Mouse (Mus musculus) adrenal gland, adult 8-10 months (tissue): ENCODE results near the gene Lrrc55. TPM values are rescaled to one million over a fixed set of nuclear protein-coding genes. Genes with fewer than 3 reads are reported as not detected.

Experiments used
- DNase-seq: peaks from one replicate; pipeline ENCODE4 v3.0.0; 2022
- total RNA-seq, 4 experiments: library from RNA; stranded (reverse); gene quantifications; 2 replicates each; pipeline ENCODE4 v1.2.4; 2022

The Lrrc55 gene
- total RNA-seq, 4 experiments from 2014 or later = 14.3 to 30.9 (median 24.9) TPM

- DNase-seq = no peak
Observed at GRCm38 (mm10) chr2:85131226-85131625, 65.8 kb downstream of the Lrrc55 start.

GRCm38 (mm10) chr2:85129496-85129971, 67.5 kb downstream of the Lrrc55 start:
- DNase-seq = no peak

DNA sequence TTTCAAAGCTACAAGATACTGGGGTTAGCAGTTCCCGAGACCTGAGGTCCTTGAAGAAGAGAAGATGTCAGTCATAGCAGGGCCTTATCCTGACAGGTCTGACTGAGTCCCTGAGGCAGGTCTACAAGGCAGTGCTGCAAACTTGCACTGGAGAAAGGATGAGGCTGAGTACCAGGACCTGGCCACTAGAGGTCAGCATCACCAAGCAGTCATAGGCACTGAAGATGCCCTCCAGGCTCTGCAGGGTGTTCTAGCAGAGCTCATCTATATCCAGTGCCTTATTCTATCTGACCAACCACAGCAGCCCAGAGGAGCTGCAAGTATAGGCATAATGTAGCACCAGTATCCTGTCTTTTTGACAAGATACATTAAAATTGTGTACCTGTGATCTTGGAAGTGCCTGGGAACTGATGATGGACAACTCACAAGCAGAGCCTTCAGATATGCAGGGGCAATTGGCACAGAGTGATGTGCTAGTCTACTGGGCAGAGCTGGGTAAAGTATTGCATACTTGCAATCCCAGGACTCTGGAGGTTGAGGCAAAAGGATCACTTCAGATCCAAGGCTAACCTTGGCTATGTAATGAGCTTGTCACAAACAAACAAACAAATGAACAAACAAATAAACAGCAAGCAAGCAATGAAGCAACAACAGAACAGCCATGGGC, 73.0 kb downstream of the Lrrc55 start:
- DNase-seq = peak; percentile 58

DNA sequence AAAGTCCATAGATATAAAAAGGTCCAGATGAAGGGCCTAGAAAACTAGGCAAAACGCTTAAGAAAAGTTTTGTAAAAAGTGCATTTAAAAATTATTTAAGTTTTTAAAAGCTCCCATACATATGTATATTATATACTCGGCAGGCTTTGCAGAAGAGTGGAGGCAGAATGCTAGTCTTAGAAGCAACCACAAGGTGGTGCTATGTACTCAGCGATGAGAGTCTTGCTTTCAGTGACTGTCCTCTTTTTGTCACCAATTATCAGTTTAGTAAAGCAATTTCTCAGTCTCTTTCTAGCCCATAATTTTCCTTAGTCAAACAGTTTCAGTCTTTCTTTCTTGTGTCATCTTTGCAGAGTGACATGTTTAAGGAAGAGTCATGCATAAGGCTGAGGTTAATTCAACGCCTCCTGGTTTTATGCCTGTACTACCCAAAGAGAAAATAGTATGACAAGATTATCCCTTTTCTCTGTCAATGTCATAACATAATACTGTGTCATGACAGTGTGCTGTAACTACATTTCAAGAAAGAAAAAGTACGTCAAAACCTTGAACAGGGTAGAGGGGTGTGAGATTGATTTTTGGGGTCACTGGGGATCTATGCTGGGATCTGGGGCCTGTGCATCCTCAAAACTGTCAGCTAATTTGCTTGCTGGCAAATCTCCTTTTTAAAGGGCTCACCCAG, 73.7 kb downstream of the Lrrc55 start:
- no peak for DNase-seq

Other genes with a start within 250 kb of the Lrrc55 start
- gene Prg2, start 216.7 kb downstream of the Lrrc55 start, total RNA-seq = not detected
- gene Prg3, start 209.0 kb downstream of the Lrrc55 start, total RNA-seq = not detected
- gene Ssrp1, start 160.0 kb downstream of the Lrrc55 start, total RNA-seq = 100 to 1,000 TPM; 130 to 156 (median 142) TPM
- gene P2rx3, start 159.7 kb downstream of the Lrrc55 start, total RNA-seq = 1 to 10 TPM in 3 of 4 experiments, under 1 TPM in 1; 0.83 to 1.8 (median 1.3) TPM
- 100 to 1,000 TPM; 103 to 135 (median 120) TPM for gene Tnks1bp1, start 149.2 kb downstream of the Lrrc55 start, total RNA-seq
- gene Aplnr, start 61.0 kb downstream of the Lrrc55 start, total RNA-seq = 10 to 100 TPM in 1 of 4 experiments, 1 to 10 TPM in 3; 4.3 to 17.6 (median 8.0) TPM
- gene Olfr987, start 142.1 kb upstream of the Lrrc55 start, total RNA-seq = not detected
- not detected for gene Olfr988, start 166.0 kb upstream of the Lrrc55 start, total RNA-seq
- not detected for gene Olfr992, start 212.3 kb upstream of the Lrrc55 start, total RNA-seq
- not detected for gene Olfr993, start 217.7 kb upstream of the Lrrc55 start, total RNA-seq
- gene Olfr994, start 239.3 kb upstream of the Lrrc55 start, total RNA-seq = not detected
- not detected for gene Olfr995, start 246.4 kb upstream of the Lrrc55 start, total RNA-seq